Mouse (Mus musculus): Measurements from ENCODE around the gene Tcl1b4.
"Not testable (repeated sequence)": the region's sequence is repeated elsewhere in the genome, so short reads cannot be mapped to it uniquely, and the experiment has no call there.

The Tcl1b4 gene

DNA sequence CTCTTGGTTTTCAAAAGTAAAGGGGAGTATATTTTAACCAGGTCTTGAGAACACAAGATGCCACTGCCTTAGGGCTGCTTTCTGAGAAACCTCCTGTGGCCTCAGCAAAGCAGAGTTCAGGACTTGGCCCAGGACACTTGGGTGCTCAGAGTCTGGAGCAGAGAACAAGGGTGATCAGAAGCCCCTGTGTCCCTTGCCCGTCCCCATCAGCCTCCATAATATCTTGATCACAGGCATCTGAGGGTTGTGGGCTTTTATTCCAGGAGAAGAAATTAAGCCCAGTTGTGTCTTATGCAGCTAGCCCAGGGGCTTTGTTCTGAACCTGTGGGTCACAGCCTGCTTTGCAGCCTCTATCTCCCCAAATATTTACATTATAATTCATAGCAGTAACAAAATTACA, at the start of gene Tcl1b4:
Gene Tcl1b4, plus strand, starts transcription at position 301 of the 400 bp plus-strand sequence.
- not testable (repeated sequence) for DNase-seq (ENCODE audit: low read depth, low spot score)

DNA sequence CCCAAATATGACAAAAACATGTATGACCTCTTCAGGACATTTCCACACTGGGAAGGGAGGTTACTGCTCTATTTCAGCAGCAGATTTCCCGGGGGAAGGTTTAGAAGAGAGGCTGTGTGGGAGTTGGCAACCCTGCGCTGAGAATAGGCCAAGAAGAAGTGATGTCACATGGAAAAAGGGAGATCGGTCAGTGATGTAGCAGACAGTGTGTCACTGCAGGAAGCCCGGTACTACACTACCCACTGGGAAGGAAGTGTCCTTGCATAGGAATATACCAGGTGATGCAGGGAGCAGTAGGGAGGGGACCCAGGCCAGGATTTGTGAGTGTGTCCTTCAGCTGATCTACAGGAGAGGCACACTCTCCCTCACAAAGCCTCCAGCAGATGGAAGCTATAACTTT, 46.5 kb upstream of the Tcl1b4 start:
- not testable (repeated sequence) for DNase-seq (ENCODE audit: low read depth, low spot score)

DNA sequence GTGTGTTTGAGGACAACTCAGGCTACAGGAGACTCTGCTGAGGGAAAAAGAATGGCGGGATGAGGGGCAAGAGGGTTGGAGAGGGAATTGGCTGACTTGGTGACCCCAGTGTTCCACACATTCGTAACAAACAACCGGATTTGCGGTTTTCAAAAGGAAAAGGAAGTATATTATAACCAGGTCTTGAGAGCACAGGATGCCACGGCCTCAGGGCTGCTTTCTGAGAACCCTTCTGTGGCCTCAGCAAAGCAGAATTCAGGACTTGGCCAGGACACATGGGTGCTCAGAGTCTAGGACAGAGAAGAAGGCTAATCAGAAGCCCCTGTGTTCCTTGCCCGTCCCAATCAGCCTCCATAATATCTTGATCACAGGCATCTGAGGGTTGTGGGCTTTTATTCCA, 42.9 kb upstream of the Tcl1b4 start:
- no peak for DNase-seq (ENCODE audit: low read depth, low spot score)

DNA sequence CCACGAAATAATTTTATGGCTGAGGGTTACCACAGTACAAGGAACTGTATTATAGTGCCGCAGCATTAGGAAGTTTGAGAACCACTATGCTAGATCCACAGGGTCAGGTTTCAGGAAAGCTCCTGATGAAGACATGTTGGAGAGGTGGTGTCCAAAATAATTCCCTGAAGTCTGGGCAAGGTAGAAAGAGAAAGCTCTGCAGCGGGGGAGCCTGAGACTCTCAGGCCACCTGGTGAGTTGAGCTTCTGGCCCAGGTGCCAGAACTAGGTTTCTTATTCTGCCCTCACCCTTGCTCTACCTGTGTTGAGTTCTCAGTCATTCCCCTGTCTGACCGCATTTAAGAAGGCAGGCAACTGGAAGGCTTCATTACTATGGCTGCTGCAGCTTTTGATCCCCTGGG, 42.4 kb upstream of the Tcl1b4 start, which contains the start of gene Tcl1b1:
Gene Tcl1b1, plus strand, starts transcription at position 301 of the 400 bp plus-strand sequence.
- DNase-seq (ENCODE audit: low read depth, low spot score), result no peak

DNA sequence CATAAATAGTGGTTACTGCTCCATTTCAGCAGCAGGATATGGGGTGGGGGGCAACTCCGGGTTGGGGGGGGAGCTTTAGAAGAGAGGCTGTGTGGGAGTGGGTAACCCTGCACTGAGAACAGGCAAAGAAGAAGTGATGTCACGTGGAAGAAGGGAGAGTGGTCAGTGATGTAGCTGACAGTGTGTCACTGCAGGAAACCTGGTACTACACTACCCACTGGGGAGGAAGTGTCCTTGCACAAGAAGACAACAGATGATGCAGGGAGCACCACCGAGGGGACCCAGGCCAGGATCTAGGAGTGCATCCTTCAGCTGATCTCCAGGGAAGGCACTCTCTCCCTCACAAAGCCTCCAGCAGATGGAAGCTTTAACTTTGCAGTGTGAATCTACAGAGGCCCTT, 35.0 kb upstream of the Tcl1b4 start:
- DNase-seq (ENCODE audit: low read depth, low spot score), result no peak

DNA sequence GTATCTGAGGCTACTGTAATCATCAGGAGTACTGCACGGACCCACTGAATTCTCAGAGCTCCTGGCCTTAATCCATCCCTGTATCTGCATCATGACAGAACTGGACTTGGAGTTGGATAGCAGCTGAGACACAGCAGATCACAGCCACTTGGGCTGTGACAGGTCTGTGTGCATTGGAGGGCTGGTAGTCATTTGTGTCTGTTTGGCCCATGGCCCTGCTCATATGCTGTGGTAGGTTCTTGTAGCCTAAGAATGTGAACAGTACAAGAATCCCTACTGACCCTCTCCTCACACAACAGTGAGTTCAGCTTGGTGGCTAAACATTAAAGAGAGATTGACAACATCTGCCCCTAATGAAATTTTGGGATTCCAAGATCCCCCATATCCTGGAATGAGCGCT, 28.4 kb upstream of the Tcl1b4 start:
- no peak for DNase-seq (ENCODE audit: low read depth, low spot score)

DNA sequence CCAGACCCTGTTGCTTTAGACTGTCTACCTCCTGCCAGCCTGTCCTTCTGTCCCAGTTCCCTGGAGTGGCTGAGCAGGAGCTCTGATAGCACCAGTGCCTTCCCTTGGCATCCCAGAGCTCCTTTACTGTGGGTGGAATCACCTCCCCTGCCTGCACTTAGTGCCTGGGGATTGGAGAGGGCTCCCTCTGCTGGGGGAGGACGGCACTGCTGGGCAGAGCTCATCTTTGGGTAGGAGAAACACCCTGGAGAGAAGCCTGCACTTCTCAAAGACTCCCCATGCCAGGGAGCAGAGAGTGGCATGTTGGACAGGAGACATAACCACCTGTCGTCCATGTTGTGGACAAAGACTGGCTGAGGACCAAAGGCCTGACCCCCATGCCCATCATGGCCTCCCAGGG, 27.4 kb upstream of the Tcl1b4 start:
- DNase-seq (ENCODE audit: low read depth, low spot score), result not testable (repeated sequence)

DNA sequence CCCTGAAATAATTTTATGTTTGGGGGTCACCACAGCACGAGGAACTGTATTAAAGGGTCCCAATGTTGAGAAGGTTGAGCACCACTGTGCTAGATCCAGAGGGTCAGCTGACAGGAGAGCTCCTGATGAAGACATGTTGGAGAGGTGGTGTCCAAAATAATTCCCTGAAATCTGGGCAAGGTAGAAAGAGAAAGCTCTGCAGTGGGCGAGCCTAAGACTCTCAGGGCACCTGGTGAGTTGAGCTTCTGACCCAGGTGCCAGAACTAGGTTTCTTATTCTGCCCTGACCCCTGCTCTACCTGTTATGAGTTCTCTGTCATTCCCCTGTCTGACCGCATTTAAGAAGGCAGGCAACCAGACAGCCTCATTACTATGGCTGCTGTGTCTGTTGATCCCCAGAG, 25.7 kb upstream of the Tcl1b4 start, which contains the start of gene Tcl1b5:
Gene Tcl1b5, plus strand, starts transcription at position 301 of the 400 bp plus-strand sequence.
- DNase-seq (ENCODE audit: low read depth, low spot score), result not testable (repeated sequence)

DNA sequence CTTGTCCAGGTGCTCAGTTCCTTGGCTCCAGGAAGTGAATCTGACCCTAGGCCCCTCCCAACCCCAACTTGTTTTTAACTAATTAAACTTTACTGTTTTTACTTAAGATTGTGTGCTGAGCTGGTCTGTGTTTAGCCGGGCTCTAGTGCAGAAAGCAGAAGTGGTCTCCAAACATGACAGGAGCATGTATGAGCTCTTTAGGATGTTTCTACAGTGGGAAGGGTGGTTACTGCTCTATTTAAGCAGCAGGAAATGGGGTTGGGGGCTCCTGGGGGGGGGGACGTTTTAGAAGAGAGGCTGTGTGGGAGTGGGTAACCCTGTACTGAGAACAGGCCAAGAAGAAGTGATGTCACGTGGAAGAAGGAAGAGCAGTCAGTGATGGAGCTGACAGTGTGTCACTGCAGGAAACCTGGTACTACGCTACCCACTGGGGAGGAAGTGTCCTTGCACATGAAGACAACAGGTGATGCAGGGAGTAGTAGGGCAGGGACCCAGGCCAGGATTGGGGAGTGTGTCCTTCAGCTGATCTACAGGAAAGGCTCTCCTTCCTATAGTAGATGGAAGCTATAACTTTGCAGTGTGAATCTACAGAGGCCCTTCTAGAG, 20.6 kb upstream of the Tcl1b4 start:
- DNase-seq (ENCODE audit: low read depth, low spot score), result not testable (repeated sequence)

DNA sequence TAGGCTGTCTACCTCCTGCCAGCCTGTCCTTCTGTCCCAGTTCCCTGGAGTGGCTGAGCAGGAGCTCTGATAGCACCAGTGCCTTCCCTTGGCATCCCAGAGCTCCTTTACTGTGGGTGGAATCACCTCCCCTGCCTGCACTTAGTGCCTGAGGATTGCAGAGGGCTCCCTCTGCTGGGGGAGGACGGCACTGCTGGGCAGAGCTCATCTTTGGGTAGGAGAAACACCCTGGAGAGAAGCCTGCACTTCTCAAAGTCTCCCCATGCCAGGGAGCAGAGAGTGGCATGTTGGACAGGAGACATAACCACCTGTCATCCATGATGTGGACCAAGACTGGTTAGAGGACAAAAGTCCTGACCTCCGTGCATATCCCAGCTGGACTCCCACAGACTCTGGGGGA, 12.8 kb upstream of the Tcl1b4 start:
- not testable (repeated sequence) for DNase-seq (ENCODE audit: low read depth, low spot score)

- DNase-seq (ENCODE audit: low read depth, low spot score), result not testable (repeated sequence)
Observed at GRCm38 (mm10) chr12:105190743-105191142, 11.0 kb upstream of the Tcl1b4 start, which contains the start of gene Tcl1b3. Gene Tcl1b3, plus strand, starts transcription at chr12:105191043.

GRCm38 (mm10) chr12:105199684-105200497, 1.9 kb upstream of the Tcl1b4 start:
- DNase-seq (ENCODE audit: low read depth, low spot score), result not testable (repeated sequence)

- no peak for DNase-seq (ENCODE audit: low read depth, low spot score)
Observed at GRCm38 (mm10) chr12:105207071-105207470, 5.3 kb downstream of the Tcl1b4 start.

DNA sequence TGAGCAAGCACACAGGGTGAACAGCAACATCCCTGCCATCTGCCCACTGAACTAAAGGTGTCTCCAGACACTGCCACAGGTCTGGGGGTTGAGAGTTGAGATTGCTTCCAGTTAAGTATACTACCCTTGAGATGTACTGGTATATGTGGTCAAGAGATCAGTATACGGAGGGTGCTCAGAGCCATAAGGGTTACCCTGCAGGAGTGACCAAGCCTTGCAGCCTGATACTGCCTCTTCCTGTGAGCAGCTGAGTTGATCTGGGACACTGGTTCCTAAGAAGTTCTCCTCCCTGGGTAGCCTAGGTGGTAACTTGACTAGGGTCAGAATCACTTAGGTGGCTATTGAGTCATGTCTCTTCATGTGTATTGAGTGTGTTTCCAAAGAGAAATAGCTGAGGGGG, 6.7 kb downstream of the Tcl1b4 start:
- no peak for DNase-seq (ENCODE audit: low read depth, low spot score)

DNA sequence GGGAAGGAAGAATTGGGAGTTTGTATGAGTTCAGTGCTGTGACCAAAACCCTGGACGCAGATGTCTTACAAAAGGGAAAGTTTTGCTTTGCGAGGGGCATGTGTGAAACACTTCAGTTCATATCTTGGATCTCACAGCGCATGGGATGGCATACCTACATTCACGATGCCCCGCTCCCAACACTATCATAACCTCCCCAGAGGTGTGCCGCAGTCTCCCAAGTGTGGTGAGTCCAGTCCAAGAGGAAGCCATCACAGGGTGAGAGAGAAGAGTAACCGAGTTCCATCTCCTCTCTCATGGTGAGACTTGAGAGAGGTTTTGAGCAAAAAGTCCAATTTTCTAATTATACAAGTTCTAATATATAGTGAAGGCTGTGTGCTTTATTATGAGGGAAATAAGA, 7.5 kb downstream of the Tcl1b4 start:
- no peak for DNase-seq (ENCODE audit: low read depth, low spot score)

GRCm38 (mm10) chr12:105217101-105217760, 15.5 kb downstream of the Tcl1b4 start:
- no peak for DNase-seq (ENCODE audit: low read depth, low spot score)

DNA sequence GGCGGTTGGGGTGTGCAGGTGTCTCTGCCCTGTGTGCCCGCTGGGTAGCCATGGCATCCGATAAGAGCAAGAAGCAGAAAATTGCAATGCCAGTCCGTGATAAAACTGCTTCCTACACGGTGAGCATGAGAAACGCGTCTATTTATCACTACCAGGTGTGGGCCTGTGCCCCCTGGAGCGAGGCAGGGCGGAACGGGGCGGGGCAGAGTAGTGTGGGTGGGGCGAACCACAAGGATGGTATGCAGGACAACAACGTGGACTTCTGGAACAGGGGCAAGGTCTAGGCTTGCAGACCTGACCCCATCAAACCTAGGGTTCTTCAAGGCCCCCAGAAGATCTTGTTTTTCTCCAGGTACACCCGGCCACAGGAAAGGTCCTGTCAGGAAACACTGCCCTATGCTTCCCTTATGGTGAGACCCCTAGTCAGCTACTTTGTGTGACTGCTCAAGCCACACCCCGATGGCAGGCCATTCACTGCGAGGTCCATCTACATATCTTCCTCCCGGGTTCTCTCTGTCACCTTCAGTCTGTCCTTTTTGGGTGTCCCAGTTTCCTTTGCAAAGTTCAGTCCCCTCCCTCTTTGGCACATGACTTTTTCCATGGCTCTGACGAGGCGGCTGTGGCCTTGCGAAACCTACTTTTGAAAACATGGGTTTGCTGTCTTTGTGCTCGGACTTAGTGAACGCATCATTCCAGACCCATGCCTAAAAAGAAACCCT, 21.0 kb downstream of the Tcl1b4 start, which contains the start of gene Tcl1:
Gene Tcl1, minus strand, starts transcription at position 193 of the 719 bp plus-strand sequence.
- no peak for DNase-seq (ENCODE audit: low read depth, low spot score)

DNA sequence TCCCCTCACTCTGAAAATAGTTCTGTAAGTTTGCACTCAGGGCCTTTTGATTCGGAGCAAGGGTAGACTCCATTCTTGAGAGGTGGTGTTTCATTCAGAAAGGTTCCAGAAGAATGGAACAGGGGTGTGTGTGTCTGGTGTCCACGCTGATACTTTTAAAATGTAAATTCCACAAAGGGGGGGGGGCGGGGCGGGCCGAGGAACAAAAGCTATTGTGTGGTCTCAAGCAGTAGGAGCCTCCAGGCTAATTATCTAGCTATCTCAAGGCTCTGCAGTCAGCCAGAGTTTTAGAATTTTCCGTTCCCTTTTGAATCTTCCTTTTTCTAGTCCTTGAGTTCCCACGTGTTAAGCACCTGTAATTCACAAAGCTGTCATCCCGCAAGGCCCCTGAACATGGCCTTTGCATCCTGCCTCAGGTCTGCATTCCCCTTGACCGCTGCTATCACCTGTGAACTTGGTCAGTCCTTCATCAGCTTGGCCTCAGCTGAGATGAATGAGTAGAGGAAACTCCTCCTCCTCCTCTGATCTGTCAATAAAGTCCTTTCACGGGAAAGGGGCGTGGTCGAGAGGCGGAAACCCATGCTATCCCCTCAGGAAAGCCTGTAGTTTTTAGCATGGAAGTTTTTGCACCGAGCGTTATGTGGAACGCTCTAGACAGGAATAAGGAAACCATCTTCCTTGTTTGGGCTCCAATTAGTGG, 23.0 kb downstream of the Tcl1b4 start:
- no peak for DNase-seq (ENCODE audit: low read depth, low spot score)

DNA sequence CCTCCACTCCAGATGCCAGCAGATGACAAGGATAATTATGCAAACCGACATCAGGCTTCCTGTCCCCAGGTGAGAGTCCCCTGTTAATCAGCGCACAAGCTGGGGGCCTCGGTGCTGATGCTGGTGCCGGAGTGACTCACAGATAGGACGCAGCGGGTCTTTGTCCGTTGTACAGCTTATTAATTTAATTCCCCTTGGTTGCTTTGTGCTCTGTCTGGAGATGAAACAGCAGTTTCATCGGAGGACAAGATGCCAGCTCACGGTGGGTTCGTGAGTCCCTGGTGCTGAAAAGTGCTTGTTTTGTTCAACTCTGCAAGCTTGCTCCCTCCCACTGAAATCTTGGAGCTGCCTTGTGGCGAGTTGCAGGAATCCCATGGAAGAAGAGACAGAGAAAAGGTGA, 32.6 kb downstream of the Tcl1b4 start:
- DNase-seq (ENCODE audit: low read depth, low spot score), result no peak

DNA sequence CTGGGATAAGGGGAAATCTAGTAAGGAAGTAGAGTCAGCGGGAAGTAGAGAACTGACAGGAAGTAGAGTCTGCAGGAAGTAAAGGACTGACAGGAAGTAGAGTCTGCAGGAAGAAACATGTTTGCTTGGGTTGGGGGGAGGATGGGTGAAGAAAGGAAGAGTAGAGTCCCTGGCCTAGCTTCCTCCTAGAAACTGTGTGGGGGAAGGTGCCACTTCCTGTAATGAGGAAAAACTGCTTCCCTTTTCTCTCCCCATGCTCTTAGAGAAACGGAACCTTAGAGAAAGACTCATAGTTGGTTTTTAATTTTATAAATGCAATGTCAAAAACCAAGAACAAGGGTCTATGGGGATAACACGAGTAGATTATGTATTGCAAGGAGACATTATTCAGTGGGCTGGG, 33.3 kb downstream of the Tcl1b4 start:
- no peak for DNase-seq (ENCODE audit: low read depth, low spot score)

GRCm38 (mm10) chr12:105239060-105239459, 37.3 kb downstream of the Tcl1b4 start:
- DNase-seq (ENCODE audit: low read depth, low spot score), result no peak
